Mouse (Mus musculus) stomach, embryonic 16.5 days (tissue): ENCODE measurements at regions not wholly inside any gene's neighbourhood (a gene's known extent, or its start where the extent isn't known, plus 50 kb on each side); places are given as distances from the start of the nearest gene placed in this dataset.

Experiments
- ATAC-seq: fragments of 200-750 bp; cut with Nextera tagmentation; 2 replicates; pipeline ENCODE4 v1.8.0; 2017; ENCODE audit warnings: moderate number of reproducible peaks, moderate TSS enrichment; ENCODE audit not compliant: insufficient read depth, low FRiP score
- H3K27ac ChIP-seq: fragments of 300-500 bp; sonication (generic); 2 replicates; pipeline ENCODE4 v1.5.1; 2014; ENCODE audit warnings: low read length
- H3K27me3 ChIP-seq: fragments of 300-500 bp; sonication (generic); 2 replicates; pipeline ENCODE4 v1.6.1; 2014; ENCODE audit warnings: low read length, control low read depth, mixed read lengths; ENCODE audit not compliant: control insufficient read depth, insufficient read depth
- H3K36me3 ChIP-seq: fragments of 300-500 bp; sonication (generic); 2 replicates; pipeline ENCODE4 v1.6.1; 2014; ENCODE audit warnings: low read length; ENCODE audit not compliant: control insufficient read depth, insufficient read depth
- H3K4me1 ChIP-seq: fragments of 300-500 bp; sonication (generic); 2 replicates; pipeline ENCODE4 v1.6.1; 2014; ENCODE audit warnings: low read length, control low read depth, mixed read lengths; ENCODE audit not compliant: control insufficient read depth, insufficient read depth
- H3K4me2 ChIP-seq: fragments of 300-500 bp; sonication (generic); 2 replicates; pipeline ENCODE4 v1.6.1; 2014; ENCODE audit warnings: low read depth, low read length, mixed read lengths
- H3K4me3 ChIP-seq: fragments of 300-500 bp; sonication (generic); replicated peaks from 2 replicates; pipeline ENCODE4 v1.5.1; 2014; ENCODE audit warnings: mild to moderate bottlenecking, low read length
- H3K9ac ChIP-seq: fragments of 300-500 bp; sonication (generic); 2 replicates; pipeline ENCODE4 v1.6.1; 2014; ENCODE audit warnings: low read length
- H3K9me3 ChIP-seq: fragments of 300-500 bp; sonication (generic); replicated peaks from 2 replicates; pipeline ENCODE4 v1.6.1; 2016; ENCODE audit warnings: low read length, control low read depth; ENCODE audit not compliant: control insufficient read depth
- WGBS: fragments of 180-500 bp; shearing (Covaris S2); extraction: QIAGEN DNeasy Blood & Tissue Kit; methylation state at CpG from one replicate; pipeline ENCODE4 v1.1.7; 2014; 5-methylcytosine and 5-hydroxymethylcytosine counted together

DNA sequence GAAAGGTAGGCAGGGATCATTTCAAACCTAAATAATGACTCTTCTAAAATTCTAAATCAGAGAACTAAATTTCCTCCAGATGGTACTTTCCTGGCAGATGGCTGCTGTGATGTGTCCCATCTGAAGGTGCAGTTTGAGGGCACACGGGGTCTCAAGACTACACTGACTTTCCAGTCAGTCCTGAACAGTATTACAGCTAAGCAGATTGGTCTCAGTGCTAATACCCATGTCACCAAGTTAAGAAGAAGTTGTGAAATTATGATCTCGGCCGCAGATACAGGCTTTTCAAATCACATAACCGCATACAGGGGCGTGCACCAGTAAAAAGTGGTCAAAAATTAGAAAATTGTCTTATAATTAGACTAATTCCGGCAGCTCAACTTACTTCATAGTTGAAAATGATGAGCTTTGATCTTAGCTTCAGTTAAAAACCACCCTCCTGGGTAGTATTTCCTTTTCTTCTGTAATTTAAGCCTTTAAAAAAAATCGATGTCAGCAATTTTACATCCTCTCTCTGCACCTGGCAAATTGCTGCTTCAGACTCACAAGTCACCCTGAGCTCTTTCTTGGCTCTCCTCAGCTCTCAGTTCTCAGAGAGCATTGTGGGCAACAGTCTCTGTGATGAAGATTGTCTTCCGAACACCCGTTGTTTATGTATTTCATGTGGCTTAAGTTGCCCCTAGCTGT lies 113.2 kb upstream of the Ccn2 start:
- H3K4me3 ChIP-seq, result no peak overlapping the region
- no peak overlapping the region for H3K27ac ChIP-seq
- no peak for ATAC-seq
- no peaks in the 10 kb centered on the region for H3K27me3 ChIP-seq
- H3K9me3 ChIP-seq, result no peaks in the 10 kb centered on the region
- H3K4me2 ChIP-seq, result no peak overlapping the region
- H3K9ac ChIP-seq, result no peak overlapping the region
- no peaks in the 10 kb centered on the region for H3K36me3 ChIP-seq
- peaks cover 2% of the 10 kb centered on the region; the same call in 1 of the 2 replicates for H3K4me1 ChIP-seq
- WGBS, result 74% methylated on average over 9 of the region's 9 CpGs

- Histone ChIP-seq H3K4me3 (no peak overlapping the region), H3K9me3 (no peaks in the 10 kb centered on the region), H3K27me3 (no peaks in the 10 kb centered on the region), H3K36me3 (no peaks in the 10 kb centered on the region), H3K4me1 (peaks cover 2% of the 10 kb centered on the region; the same call in 1 of the 2 replicates), H3K27ac (no peak overlapping the region), H3K4me2 (no peak overlapping the region), H3K9ac (no peak overlapping the region)
- no peak for ATAC-seq
- 66% methylated on average over 3 of the region's 3 CpGs for WGBS
Observed at GRCm38 (mm10) chr10:24483053-24483452, 112.2 kb upstream of the Ccn2 start.

DNA sequence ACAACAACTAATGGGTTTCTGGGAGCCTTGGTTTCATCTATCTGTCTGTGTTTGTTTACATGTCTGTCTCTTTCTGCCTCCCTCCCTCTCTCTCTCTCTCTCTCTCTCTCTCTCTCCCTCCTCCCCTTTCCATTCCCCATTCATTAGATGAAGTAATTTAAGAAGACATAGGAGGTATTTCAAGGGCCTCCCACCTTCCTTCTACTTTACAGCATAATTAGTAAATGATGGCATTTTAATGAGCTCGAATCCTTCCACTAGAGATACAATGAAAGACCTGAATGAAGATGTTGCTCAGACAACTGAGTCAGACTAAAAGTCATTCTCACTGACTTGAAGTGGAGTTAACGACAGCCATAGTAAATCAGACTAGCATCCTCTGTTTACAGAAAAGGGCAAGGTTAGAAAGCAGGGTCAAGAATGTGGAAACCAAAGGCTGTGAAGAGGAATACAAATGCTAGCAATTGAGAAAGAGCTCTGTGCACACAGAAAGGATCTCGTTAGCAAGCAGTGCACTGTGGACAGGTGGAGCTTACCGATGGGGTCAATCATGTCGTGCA lies 111.1 kb upstream of the Ccn2 start:
- H3K4me3 ChIP-seq, result no peak overlapping the region
- no peaks in the 10 kb centered on the region for H3K9me3 ChIP-seq
- no peak for ATAC-seq
- H3K4me2 ChIP-seq, result no peak overlapping the region
- H3K4me1 ChIP-seq, result 0 out of 2 replicates have a peak, but pooled peaks cover 2% of the 10 kb centered on the region
- no peaks in the 10 kb centered on the region for H3K36me3 ChIP-seq
- WGBS, result 29% methylated on average over 5 of the region's 5 CpGs
- no peak overlapping the region for H3K9ac ChIP-seq
- no peaks in the 10 kb centered on the region for H3K27me3 ChIP-seq
- H3K27ac ChIP-seq, result no peak overlapping the region

- WGBS, result 54% methylated on average over 5 of the region's 5 CpGs
- no peaks in the 10 kb centered on the region for H3K27me3 ChIP-seq
Observed at GRCm38 (mm10) chr10:24485461-24485860, 109.8 kb upstream of the Ccn2 start.

DNA sequence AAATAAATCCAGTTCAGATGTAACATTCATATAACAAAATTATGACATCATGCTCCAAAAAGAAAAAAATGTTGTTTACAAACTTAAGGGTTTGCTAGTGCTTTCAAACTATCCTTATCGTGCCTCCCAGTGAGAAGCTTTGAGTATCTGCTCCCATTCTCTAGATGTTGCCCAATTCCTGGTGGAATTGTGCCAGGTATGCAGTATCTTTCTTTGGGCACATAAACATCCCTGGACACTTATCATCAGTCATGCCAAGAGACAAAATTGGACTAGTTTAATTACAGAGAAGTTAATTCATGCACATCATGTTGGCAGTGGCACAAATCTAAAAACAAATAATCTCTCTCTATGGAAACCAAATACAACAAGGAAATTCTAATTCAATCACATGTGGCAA lies 109.0 kb upstream of the Ccn2 start:
- Histone ChIP-seq H3K4me1 (0 out of 2 replicates have a peak, but pooled peaks cover 2% of the 10 kb centered on the region), H3K36me3 (no peaks in the 10 kb centered on the region), H3K9ac (no peak overlapping the region), H3K27me3 (no peaks in the 10 kb centered on the region), H3K4me3 (no peak overlapping the region), H3K27ac (no peak overlapping the region), H3K9me3 (no peaks in the 10 kb centered on the region), H3K4me2 (no peak overlapping the region)
- no peak for ATAC-seq
- 41% methylated on average over 1 of the region's 1 CpGs for WGBS

More at GRCm38 (mm10) chr10:24485461-24485860, 109.8 kb upstream of the Ccn2 start:
- no peak overlapping the region for H3K4me2 ChIP-seq
- H3K4me1 ChIP-seq, result 0 out of 2 replicates have a peak, but pooled peaks cover 2% of the 10 kb centered on the region
- H3K9ac ChIP-seq, result no peak overlapping the region
- H3K4me3 ChIP-seq, result no peak overlapping the region
- no peak overlapping the region for H3K27ac ChIP-seq
- ATAC-seq, result no peak
- no peaks in the 10 kb centered on the region for H3K9me3 ChIP-seq
- no peaks in the 10 kb centered on the region for H3K36me3 ChIP-seq

DNA sequence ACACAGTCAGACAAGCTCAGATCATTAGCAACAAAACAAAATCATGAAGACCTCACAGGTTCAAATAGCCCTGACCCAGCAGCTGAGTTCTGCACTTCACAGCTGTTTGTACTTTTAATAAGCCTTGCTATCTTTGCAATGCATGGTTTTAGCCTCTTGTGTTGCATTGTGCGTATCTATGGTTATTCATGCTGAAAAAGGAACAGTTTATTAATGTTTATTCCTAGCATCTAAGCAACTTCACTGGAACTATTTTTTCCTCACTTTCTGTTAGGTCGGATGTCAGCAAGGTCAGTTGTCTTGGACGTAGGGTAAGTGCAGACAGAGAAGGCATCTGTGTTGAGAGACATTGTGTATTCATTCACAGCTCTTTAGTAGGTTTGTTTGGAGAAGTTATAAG lies 107.3 kb upstream of the Ccn2 start:
- 0 out of 2 replicates have a peak, but pooled peaks cover 2% of the 10 kb centered on the region for H3K4me1 ChIP-seq
- no peaks in the 10 kb centered on the region for H3K36me3 ChIP-seq
- no peak for ATAC-seq
- H3K9me3 ChIP-seq, result no peaks in the 10 kb centered on the region
- no peak overlapping the region for H3K9ac ChIP-seq
- no peak overlapping the region for H3K27ac ChIP-seq
- H3K27me3 ChIP-seq, result no peaks in the 10 kb centered on the region
- no peak overlapping the region for H3K4me3 ChIP-seq
- H3K4me2 ChIP-seq, result no peak overlapping the region
- 53% methylated on average over 3 of the region's 3 CpGs for WGBS

DNA sequence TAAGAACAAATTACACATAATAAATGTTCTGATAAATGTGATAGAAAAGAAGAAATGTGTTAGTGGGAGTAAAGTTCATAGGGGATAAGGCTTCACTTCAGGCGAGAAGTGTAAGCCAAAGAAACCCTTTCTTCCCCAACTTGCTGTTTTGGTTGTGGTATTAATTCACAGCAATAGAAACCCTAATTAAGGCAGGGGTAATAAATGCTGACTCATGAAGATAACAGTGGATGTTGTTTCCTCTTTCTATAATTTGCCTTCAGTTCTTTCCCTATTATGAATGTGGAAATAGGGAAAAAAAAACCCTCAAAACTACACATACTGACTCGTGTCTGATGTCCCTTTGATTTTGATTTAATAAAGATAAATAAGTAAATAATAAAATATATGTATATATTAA lies 104.8 kb upstream of the Ccn2 start:
- Histone ChIP-seq H3K4me1 (peaks cover 4% of the 10 kb centered on the region), H3K9me3 (no peaks in the 10 kb centered on the region), H3K27ac (no peak overlapping the region), H3K36me3 (no peaks in the 10 kb centered on the region), H3K4me3 (no peak overlapping the region), H3K27me3 (no peaks in the 10 kb centered on the region), H3K4me2 (no peak overlapping the region), H3K9ac (no peak overlapping the region)
- ATAC-seq, result no peak
- 71% methylated on average over 2 of the region's 2 CpGs for WGBS

GRCm38 (mm10) chr10:24491848-24492247 lies 103.4 kb upstream of the Ccn2 start:
- H3K4me3 ChIP-seq, result no peak overlapping the region
- no peaks in the 10 kb centered on the region for H3K27me3 ChIP-seq
- ATAC-seq, result no peak
- 82% methylated on average over 3 of the region's 3 CpGs for WGBS
- no peaks in the 10 kb centered on the region for H3K9me3 ChIP-seq
- no peak overlapping the region for H3K4me2 ChIP-seq
- H3K36me3 ChIP-seq, result no peaks in the 10 kb centered on the region
- H3K4me1 ChIP-seq, result peaks cover 4% of the 10 kb centered on the region
- no peak overlapping the region for H3K9ac ChIP-seq
- no peak overlapping the region for H3K27ac ChIP-seq

DNA sequence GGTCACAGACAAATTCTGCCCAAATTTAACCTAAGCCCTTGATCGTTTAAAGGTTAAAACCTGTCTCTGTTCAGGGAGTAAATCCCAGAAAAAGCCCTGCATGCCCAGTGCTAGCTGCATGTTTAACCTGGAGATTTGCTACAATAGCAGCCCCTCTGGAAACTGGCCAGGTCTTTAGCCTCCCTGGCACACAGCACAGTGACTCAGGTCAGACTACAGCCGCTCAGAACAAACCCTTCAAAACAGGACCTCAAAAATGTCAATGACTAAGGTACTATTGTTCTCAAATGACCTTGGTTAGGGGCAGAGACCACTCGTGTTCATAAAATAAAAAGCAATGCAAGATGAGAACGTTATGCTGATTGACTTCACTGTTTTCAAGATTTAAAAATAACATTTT lies 101.8 kb upstream of the Ccn2 start:
- no peaks in the 10 kb centered on the region for H3K27me3 ChIP-seq
- H3K36me3 ChIP-seq, result no peaks in the 10 kb centered on the region
- WGBS, result 40% methylated on average over 4 of the region's 4 CpGs
- H3K4me2 ChIP-seq, result no peak overlapping the region
- no peak overlapping the region for H3K4me3 ChIP-seq
- no peaks in the 10 kb centered on the region for H3K9me3 ChIP-seq
- no peak; the same call in 1 of the 2 replicates for ATAC-seq
- peaks cover 4% of the 10 kb centered on the region for H3K4me1 ChIP-seq
- no peak overlapping the region for H3K9ac ChIP-seq
- peak overlapping the region; percentile 33; the same call in 1 of the 2 replicates for H3K27ac ChIP-seq
